Mouse (Mus musculus) gastrocnemius, adult 2 months (tissue): ENCODE data around the gene Abcb4. TPM values are rescaled to one million over a fixed set of nuclear protein-coding genes. Genes with fewer than 3 reads are reported as not detected.

Source experiments
- DNase-seq: peaks from one replicate; pipeline ENCODE4 v3.0.0; 2022
- H3K27ac ChIP-seq: fragments of 200-600 bp; 2 replicates; pipeline ENCODE4 v1.8.1; 2022; ENCODE audit warnings: mild to moderate bottlenecking
- H3K4me3 ChIP-seq: fragments of 200-600 bp; 2 replicates; pipeline ENCODE4 v1.8.1; 2022; ENCODE audit warnings: mild to moderate bottlenecking, moderate library complexity
- CTCF ChIP-seq: fragments of 200-600 bp; IDR thresholded peaks from 2 replicates; pipeline ENCODE4 v1.8.1; 2022; ENCODE audit warnings: antibody characterized with exemption, mild to moderate bottlenecking, moderate library complexity
- intact Hi-C: fragments of 180-260 bp; cut with DNase I; formaldehyde crosslinking; loops from one replicate; pipeline ENCODE4 v1.15.1; 2025
- total RNA-seq, 2 experiments: library from RNA; stranded (reverse); gene quantifications; 2 replicates each; pipeline ENCODE4 v1.2.3; 2021

Abcb4 gene
- total RNA-seq, 2 experiments from 2014 or later, result 93.8 to 94.7 TPM

DNA sequence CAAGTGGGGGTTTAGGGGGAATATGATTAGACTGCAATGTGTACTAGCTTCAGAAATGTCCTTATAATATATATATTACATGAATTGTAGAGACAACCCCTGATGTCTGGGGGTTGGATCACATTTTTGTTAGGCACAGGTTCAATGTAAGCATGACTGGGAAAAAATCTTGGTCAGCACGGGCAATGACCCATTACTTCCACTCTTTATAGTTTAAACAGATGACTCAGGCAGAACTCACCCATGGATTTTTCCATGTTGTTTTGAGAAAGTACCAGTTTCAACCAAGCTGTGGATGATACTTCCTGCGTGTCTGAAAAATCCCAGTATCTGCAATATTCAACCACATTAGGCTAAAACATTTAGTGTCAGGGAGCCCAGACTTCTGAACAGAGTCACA, 16.4 kb upstream of the Abcb4 start:
- DNase-seq, result no peak
- intact Hi-C loops, result no loop called here
- no peak overlapping the region for H3K4me3 ChIP-seq
- no peak for TF ChIP-seq CTCF
- H3K27ac ChIP-seq, result no peak overlapping the region

GRCm38 (mm10) chr5:8877800-8878199, 15.7 kb upstream of the Abcb4 start:
- Histone ChIP-seq H3K4me3 (no peak overlapping the region), H3K27ac (no peak overlapping the region)
- intact Hi-C loops, result no loop called here
- DNase-seq, result no peak
- no peak for TF ChIP-seq CTCF

- no peak overlapping the region for H3K4me3 ChIP-seq
- intact Hi-C loops, result no loop called here
- DNase-seq, result no peak
- no peak for TF ChIP-seq CTCF
- no peak overlapping the region for H3K27ac ChIP-seq
Measured at GRCm38 (mm10) chr5:8885837-8886236, 7.7 kb upstream of the Abcb4 start.

- no peak for DNase-seq
- intact Hi-C loops, result no loop called here
- peak overlapping the region; percentile 91 for H3K4me3 ChIP-seq
- no peak for TF ChIP-seq CTCF
- peak overlapping the region; percentile 87 for H3K27ac ChIP-seq
Measured at GRCm38 (mm10) chr5:8894104-8894425, 548 bp downstream of the Abcb4 start.

DNA sequence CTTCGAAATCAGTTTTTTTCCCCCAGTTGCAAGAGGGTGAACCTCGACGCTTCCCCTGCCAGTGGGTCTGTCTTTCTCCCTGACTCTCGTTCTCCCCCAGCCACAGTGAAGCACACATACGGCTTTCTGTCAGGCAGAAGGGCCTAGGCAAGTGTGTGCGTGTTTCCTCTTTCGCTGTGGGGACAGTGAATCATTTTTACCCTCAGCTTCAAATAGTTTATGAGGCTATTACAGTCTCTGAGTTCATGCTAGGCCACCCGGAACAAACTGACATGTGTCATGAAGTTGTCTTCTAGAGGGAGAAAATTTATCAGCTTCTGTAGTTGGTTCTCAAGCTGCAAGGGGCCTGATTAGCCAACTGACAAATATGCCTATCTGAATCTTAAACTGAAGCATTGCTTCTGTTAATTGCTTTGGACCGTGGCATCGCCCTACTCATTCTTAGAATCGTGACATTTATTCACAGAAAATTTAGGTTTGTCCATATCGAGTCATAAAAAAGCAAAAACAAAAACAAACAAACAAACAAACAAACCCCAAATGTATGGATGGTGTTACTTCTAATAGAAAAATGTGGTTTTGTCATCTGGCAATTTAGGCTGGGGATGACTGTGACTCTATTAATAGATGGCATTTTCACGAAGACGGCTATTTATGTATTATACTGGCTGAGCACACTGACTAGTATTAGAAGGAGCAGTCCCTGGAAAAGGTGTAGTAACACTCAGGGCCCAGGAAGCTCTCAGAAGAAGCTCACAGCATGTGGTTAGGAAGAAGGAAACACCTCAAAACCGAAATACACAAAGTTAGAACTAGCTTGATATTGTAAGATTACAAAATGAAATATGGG, 1.3 kb downstream of the Abcb4 start:
- Histone ChIP-seq H3K27ac (peak overlapping the region; percentile 87), H3K4me3 (peak overlapping the region; percentile 91)
- intact Hi-C loops, result no loop called here
- TF ChIP-seq CTCF, result no peak
- DNase-seq, result peak; percentile 27

- intact Hi-C loops, result no loop called here
- Histone ChIP-seq H3K4me3 (no peak overlapping the region), H3K27ac (no peak overlapping the region)
- DNase-seq, result no peak
- TF ChIP-seq CTCF, result no peak
Measured at GRCm38 (mm10) chr5:8896198-8896597, 2.7 kb downstream of the Abcb4 start.

GRCm38 (mm10) chr5:8898246-8898645, 4.7 kb downstream of the Abcb4 start:
- intact Hi-C loops, result no loop called here
- H3K4me3 ChIP-seq, result no peak overlapping the region
- DNase-seq, result no peak
- TF ChIP-seq CTCF, result no peak
- H3K27ac ChIP-seq, result no peak overlapping the region

- TF ChIP-seq CTCF, result no peak
- no peak for DNase-seq
- Histone ChIP-seq H3K4me3 (no peak overlapping the region), H3K27ac (no peak overlapping the region)
- intact Hi-C loops, result loop anchor here (5.0 kb wide), 1 partner anchor 36 kb away; no protein-coding TSS in a partner anchor
Measured at GRCm38 (mm10) chr5:8901001-8901400, 7.5 kb downstream of the Abcb4 start.

DNA sequence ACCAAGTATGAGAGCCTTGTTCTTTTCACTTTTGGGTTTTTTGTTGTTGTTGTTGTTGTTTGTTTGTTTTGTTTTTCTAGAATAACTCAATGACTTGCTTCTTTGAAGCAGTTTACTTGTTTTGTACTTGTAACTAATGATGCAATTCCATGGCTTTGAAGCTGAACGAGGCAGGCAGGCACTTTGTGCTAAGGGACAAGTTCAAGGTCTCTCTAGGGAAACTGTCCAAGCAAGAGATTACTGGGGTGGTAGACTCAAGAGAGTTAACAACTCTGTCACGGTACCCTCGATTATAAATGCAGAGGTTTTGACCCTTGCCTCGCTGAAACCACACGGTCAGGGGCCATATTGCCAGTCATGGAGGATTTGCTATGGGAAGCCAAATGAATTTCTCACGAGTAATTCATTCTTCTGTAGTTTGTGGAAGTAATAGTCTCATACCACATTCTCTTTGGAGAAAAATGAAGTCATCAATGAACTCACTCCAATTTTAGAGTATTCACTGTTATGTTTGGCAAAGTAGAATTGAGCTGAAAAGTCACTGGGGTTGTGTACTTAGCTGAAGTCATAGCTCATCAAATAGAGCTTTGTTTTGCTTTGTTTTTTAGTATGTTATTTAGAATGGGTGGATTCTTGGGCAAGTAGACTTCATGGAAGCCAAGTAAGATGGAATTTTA, 8.8 kb downstream of the Abcb4 start:
- no peak for TF ChIP-seq CTCF
- intact Hi-C loops, result loop anchor here (5.0 kb wide), 1 partner anchor 35 kb away; no protein-coding TSS in a partner anchor
- Histone ChIP-seq H3K4me3 (no peak overlapping the region), H3K27ac (no peak overlapping the region)
- no peak for DNase-seq

DNA sequence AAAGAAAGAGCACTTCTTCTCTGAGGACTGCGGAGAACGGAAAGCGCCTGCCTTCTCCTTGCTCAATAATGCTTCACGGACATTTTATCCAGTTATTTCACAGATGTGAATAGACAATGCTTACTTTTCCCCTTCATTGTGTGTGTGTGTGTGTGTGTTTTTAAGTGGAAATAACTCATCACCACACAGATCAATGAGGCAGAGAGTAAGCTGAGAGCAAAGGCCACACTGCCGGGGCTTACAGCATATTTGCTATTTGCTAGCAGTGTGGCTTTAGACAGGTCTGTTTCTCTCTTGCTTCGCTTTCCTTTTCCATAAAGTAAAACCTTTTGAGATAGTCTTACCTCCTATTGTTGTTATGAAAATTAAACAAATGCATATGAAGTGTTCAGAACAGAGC, 11.0 kb downstream of the Abcb4 start:
- no peak overlapping the region for H3K27ac ChIP-seq
- H3K4me3 ChIP-seq, result no peak overlapping the region
- intact Hi-C loops, result loop anchor here (5.0 kb wide), 1 partner anchor 33 kb away; no protein-coding TSS in a partner anchor
- no peak for DNase-seq
- TF ChIP-seq CTCF, result no peak

DNA sequence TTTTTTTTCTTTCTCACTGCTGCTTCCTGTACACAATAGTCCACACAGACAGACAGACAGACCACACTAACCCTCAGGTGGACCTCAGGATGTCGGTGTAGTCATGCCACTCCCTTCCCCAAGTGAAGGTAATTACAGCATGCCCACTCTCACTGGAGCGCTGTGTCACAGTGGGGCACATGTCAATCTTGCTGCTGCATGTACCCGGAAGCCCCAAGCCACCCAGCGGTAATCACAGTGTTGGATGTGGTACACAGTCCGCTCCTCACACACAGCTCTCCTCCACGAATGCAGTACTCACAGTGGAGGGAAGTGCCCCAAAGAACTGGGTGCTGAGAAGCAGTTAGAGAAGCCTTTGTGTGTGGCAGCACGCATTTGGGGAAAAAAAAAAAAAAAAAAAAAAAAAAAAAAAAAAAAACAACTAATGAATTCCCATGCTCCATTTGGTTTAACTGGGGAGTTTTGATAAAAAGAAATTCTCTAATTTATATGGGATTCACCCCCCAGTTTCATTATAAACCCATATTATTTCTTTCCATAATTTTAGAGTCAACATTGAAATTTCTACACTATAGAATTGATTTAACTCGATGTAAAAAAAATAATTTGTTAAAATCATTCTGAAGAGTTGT, 18.2 kb downstream of the Abcb4 start:
- no peak for DNase-seq
- Histone ChIP-seq H3K4me3 (no peak overlapping the region), H3K27ac (no peak overlapping the region)
- intact Hi-C loops, result no loop called here
- no peak for TF ChIP-seq CTCF

DNA sequence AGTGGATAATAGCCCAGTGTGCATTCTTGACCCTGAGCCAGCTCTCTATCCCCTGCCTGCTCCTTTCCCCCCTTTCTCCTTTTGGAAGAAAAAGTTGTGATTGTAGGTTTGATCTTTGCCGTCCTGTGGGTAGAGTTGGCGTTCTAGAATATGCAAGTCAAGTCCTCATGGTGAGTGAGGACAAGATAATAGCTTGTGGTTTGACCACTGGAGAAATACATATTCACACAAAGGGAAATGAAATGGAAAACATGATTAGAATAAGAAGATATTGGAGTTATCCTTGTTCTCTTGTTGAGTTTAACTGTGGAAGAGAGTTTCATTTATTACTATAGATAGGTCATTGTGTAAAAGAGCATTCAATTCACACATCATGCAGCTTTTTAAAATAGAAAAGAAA, 22.9 kb downstream of the Abcb4 start:
- no peak overlapping the region for H3K27ac ChIP-seq
- no peak for DNase-seq
- intact Hi-C loops, result no loop called here
- H3K4me3 ChIP-seq, result no peak overlapping the region
- TF ChIP-seq CTCF, result no peak

GRCm38 (mm10) chr5:8917069-8917468, 23.6 kb downstream of the Abcb4 start:
- no peak for TF ChIP-seq CTCF
- no peak for DNase-seq
- intact Hi-C loops, result no loop called here
- no peak overlapping the region for H3K4me3 ChIP-seq
- no peak overlapping the region for H3K27ac ChIP-seq
